Mouse (Mus musculus) kidney, embryonic 15.5 days (tissue): ENCODE measurements around the gene Lrfn3. TPM values are rescaled to one million over a fixed set of nuclear protein-coding genes. Genes with fewer than 3 reads are reported as not detected.
A peak's percentile ranks its signal among the peaks of the same experiment; 100 is the strongest.

Experiments used
- ATAC-seq: fragments of 200-750 bp; cut with Nextera tagmentation; replicated peaks from 2 replicates; pipeline ENCODE4 v1.8.0; 2017; ENCODE audit warnings: moderate TSS enrichment; ENCODE audit not compliant: low FRiP score
- H3K27ac ChIP-seq: fragments of 300-500 bp; sonication (generic); 2 replicates; pipeline ENCODE4 v1.5.1; 2015; ENCODE audit warnings: mild to moderate bottlenecking, inconsistent platforms
- H3K27me3 ChIP-seq: fragments of 300-500 bp; sonication (generic); 2 replicates; pipeline ENCODE4 v1.6.1; 2015; ENCODE audit warnings: inconsistent platforms
- H3K36me3 ChIP-seq: fragments of 300-500 bp; sonication (generic); 2 replicates; pipeline ENCODE4 v1.6.1; 2015; ENCODE audit warnings: inconsistent platforms
- H3K4me1 ChIP-seq: fragments of 300-500 bp; sonication (generic); 2 replicates; pipeline ENCODE4 v1.6.1; 2015; ENCODE audit warnings: inconsistent platforms
- H3K4me2 ChIP-seq: fragments of 300-500 bp; sonication (generic); 2 replicates; pipeline ENCODE4 v1.6.1; 2015; ENCODE audit warnings: moderate library complexity, mild to moderate bottlenecking, inconsistent platforms
- H3K4me3 ChIP-seq: fragments of 300-500 bp; sonication (generic); replicated peaks from 2 replicates; pipeline ENCODE4 v1.5.1; 2015; ENCODE audit warnings: mild to moderate bottlenecking, inconsistent platforms
- H3K9ac ChIP-seq: fragments of 300-500 bp; sonication (generic); 2 replicates; pipeline ENCODE4 v1.6.1; 2015; ENCODE audit warnings: mild to moderate bottlenecking, inconsistent platforms
- H3K9me3 ChIP-seq: fragments of 300-500 bp; sonication (generic); replicated peaks from 2 replicates; pipeline ENCODE4 v1.6.1; 2016; ENCODE audit warnings: inconsistent platforms
- WGBS: fragments of 180-500 bp; shearing (Covaris S2); methylation state at CpG from one replicate; pipeline ENCODE4 v1.1.7; 2015; ENCODE audit warnings: mixed read lengths; 5-methylcytosine and 5-hydroxymethylcytosine counted together
- polyA plus RNA-seq: library from polyadenylated mRNA; unstranded; fragments of >200 nt; fragmentation: Nextera tagmentation; extraction: Ambion mirVana; gene quantifications from 2 replicates; pipeline ENCODE4 v1.2.1, GENCODE M21; 2015

The Lrfn3 gene
- polyA plus RNA-seq, 1 experiment from 2014 or later: 7.2 TPM

DNA sequence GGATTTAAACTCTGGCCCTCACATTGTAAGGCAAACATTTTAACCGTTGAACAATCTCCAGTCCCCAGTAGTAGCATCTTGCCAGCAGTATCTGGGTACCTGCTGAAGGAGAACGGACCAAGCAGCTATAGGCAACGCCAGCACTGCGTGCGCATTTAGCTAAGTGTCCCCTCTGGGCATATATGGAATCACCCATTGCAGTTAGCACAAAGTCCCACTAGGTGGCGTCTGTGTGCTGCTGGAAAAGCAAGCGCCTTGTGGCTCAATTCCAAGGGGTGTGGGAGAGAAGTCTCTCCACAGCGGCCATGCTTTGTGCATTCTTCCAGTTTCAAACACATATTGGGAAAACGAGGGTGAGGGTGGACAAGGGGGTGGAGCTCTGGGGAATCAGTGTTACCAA, 26.2 kb downstream of the Lrfn3 start:
- Histone ChIP-seq H3K36me3 (no peaks in the 10 kb centered on the region), H3K4me3 (no peak overlapping the region), H3K9ac (no peak overlapping the region), H3K4me1 (peaks cover 15% of the 10 kb centered on the region), H3K4me2 (no peak overlapping the region), H3K27ac (no peak overlapping the region), H3K27me3 (peaks cover 44% of the 10 kb centered on the region), H3K9me3 (no peaks in the 10 kb centered on the region)
- no peak; the same call in 1 of the 2 replicates for ATAC-seq
- WGBS: 1% methylated on average over 9 of the region's 9 CpGs

DNA sequence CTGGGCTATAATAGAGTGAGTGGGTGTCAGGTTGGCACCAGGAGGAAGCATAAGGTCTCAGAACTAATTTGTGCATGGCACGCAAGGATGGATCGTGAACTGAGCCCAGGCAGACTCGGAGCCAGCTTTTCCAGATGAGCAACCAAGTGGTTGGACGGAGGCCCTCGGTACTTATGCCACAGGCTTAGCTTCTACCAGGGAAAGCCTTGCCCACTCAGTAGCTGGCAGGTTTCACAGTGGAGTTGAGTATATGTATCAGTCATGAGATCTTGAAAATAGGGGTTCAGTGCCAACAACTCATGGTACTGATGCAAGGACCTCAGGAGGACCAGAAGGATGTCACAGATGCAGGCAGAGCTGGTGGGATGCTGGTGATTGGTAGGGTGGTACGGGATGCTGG, 26.9 kb downstream of the Lrfn3 start:
- Histone ChIP-seq H3K4me2 (no peak overlapping the region), H3K4me1 (peaks cover 15% of the 10 kb centered on the region), H3K36me3 (no peaks in the 10 kb centered on the region), H3K9me3 (no peaks in the 10 kb centered on the region), H3K27me3 (peaks cover 40% of the 10 kb centered on the region), H3K9ac (no peak overlapping the region), H3K27ac (no peak overlapping the region), H3K4me3 (no peak overlapping the region)
- no peak for ATAC-seq
- 67% methylated on average over 6 of the region's 6 CpGs for WGBS

DNA sequence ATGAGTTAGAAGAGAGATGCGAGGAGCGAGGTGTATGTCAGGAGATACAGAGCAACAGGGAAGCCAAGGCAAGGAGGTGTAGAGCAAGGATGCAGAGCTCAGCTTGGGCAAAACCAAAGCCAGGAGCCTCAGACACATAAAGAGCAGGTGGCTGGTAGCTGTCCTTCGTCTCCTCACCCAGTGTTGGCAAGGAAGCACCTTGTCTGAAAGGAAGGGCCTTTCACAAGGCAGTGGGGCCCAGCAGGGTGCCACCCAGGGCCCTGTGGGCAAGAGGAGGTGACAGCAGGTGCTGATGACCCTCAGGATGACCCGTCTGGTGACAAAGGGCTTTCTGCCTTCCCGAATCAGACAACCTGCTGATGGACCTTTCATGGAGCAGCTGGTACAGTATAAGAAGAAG, 28.0 kb downstream of the Lrfn3 start:
- no peak overlapping the region for H3K9ac ChIP-seq
- no peak overlapping the region for H3K4me2 ChIP-seq
- WGBS: 61% methylated on average over 5 of the region's 5 CpGs
- ATAC-seq: no peak
- H3K4me1 ChIP-seq: peaks cover 15% of the 10 kb centered on the region
- no peaks in the 10 kb centered on the region for H3K36me3 ChIP-seq
- no peak overlapping the region for H3K27ac ChIP-seq
- H3K4me3 ChIP-seq: no peak overlapping the region
- no peaks in the 10 kb centered on the region for H3K9me3 ChIP-seq
- H3K27me3 ChIP-seq: peaks cover 38% of the 10 kb centered on the region

DNA sequence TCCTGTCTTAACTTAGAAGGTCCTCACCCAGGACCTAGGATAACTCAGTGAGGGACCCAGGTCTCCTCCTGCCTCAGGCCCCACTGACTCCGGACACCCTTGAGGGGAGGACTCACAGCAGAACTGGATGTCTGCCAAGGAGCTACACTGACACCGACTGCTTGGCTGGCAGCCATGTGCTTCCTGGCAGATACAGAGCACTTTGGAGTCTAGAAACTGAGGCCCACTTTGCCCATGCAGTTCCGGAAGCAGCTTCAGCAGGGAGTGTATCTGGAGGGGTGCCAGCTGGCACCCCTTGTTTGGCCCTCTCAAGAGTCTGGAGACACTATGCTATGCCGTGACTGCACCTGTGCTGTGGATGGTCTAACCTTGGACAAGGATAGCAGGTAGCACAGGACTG, 29.1 kb downstream of the Lrfn3 start:
- H3K27ac ChIP-seq: no peak overlapping the region
- peaks cover 15% of the 10 kb centered on the region for H3K4me1 ChIP-seq
- H3K4me3 ChIP-seq: no peak overlapping the region
- ATAC-seq: peak; percentile 37; the same call in 1 of the 2 replicates
- WGBS: 35% methylated on average over 4 of the region's 4 CpGs
- H3K27me3 ChIP-seq: peaks cover 35% of the 10 kb centered on the region
- H3K9me3 ChIP-seq: no peaks in the 10 kb centered on the region
- H3K4me2 ChIP-seq: no peak overlapping the region
- H3K9ac ChIP-seq: no peak overlapping the region
- no peaks in the 10 kb centered on the region for H3K36me3 ChIP-seq

DNA sequence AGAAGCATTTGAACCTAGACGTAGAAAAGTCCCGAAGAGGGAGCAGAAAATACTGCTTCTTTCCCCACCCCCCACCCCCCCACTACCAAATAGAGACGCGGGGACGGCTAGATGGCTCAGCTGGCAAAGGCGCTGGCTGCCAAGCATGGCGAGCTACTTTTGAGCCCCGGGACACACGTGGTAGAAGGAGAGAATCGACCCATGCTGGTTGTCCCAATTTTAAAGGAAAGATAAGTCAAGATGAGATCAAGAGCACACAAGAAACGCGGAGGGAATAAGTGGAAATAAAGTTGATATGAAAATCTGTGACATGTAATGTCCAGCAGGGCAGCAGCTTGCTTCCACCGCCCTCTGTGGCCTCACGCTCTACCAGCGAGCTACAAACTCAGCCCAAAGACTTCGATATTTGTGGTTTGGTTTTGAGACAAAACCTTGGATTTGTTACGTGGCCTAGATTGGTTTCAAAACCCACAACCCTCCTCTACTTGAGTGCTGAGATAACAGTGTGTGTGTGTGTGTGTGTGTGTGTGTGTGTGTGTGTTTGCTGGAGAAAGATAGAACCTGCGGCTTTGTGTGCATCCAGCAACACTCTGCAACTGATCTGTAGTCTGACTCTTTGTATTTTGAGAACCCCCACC, 29.8 kb downstream of the Lrfn3 start:
- Histone ChIP-seq H3K4me2 (no peak overlapping the region), H3K9me3 (no peaks in the 10 kb centered on the region), H3K4me1 (peaks cover 15% of the 10 kb centered on the region), H3K36me3 (no peaks in the 10 kb centered on the region), H3K4me3 (no peak overlapping the region), H3K9ac (no peak overlapping the region), H3K27ac (no peak overlapping the region), H3K27me3 (peaks cover 35% of the 10 kb centered on the region)
- ATAC-seq: no peak
- 69% methylated on average over 18 of the region's 18 CpGs for WGBS

DNA sequence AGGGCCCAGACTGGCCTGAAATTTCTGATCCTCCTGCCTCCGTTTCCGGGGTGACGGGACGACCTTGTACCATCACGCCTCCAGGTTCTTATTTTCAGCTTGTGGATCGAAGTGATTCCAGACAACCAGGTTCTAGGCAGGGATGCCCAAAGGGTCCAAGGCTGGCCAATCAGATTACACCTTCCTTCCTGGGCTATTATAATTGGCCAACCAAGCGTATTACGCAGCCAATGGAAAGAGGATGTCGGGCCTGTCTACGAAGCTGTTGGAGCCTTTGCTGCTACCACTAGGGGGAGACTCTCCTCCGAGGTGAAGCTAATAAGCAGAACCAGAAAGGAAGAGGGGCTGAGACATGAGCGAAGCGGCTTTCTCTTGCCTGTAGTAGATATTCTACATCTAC, 30.7 kb downstream of the Lrfn3 start:
- WGBS: 8% methylated on average over 13 of the region's 13 CpGs
- Histone ChIP-seq H3K27ac (no peak overlapping the region), H3K36me3 (no peaks in the 10 kb centered on the region), H3K9me3 (no peaks in the 10 kb centered on the region), H3K9ac (no peak overlapping the region), H3K4me2 (peak overlapping the region; percentile 34), H3K4me1 (peaks cover 22% of the 10 kb centered on the region), H3K4me3 (no peak overlapping the region), H3K27me3 (peaks cover 35% of the 10 kb centered on the region)
- ATAC-seq: no peak; the same call in 1 of the 2 replicates

DNA sequence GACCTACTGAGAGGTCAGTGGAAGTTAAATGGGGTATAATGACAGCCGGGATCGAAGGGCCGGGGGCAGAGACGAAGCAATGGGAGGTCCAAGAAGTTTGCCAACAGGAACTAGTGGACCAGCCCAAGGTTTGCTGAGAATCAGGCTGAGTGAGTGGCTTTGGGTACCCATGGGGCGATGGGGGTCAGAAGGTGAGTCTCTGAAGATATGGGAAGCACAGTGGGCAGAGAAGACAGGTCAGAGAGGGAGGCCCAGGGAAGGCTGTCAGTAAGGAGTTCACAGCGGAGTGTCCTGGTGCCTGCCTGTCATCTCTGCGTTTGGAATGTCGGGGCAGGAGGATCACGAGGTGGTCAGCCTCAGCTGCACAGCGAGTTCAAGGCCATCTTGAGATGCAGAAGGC, 34.2 kb downstream of the Lrfn3 start:
- WGBS: 31% methylated on average over 10 of the region's 10 CpGs
- H3K9me3 ChIP-seq: no peaks in the 10 kb centered on the region; the same call in 1 of the 2 replicates
- H3K9ac ChIP-seq: no peak overlapping the region
- no peak for ATAC-seq
- H3K4me1 ChIP-seq: peaks cover 13% of the 10 kb centered on the region
- H3K27me3 ChIP-seq: peaks cover 5% of the 10 kb centered on the region
- no peak overlapping the region for H3K4me2 ChIP-seq
- H3K4me3 ChIP-seq: no peak overlapping the region
- H3K27ac ChIP-seq: no peak overlapping the region
- no peaks in the 10 kb centered on the region for H3K36me3 ChIP-seq

DNA sequence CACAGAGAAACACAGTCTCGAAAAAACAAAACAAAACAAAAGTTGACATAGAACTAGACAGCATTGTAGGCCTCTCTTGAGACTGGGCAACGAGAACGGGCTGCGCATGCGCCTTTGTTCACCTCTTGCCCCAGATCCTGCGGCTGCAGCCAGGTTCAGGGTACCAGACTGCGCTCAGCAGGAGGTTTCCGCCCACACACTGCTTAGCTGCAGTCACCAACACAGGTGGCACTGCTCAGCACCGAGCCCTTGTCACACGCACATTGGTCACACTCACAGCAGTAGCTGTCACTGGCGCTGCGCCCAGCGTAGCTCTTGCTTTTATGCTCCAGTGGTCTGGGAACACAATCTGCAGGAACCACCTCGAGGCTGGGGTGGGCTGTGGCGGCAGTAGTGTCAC, 35.4 kb downstream of the Lrfn3 start:
- 29% methylated on average over 15 of the region's 15 CpGs for WGBS
- H3K9ac ChIP-seq: no peak overlapping the region
- H3K27me3 ChIP-seq: no peaks in the 10 kb centered on the region
- peak overlapping the region; percentile 29 for H3K4me2 ChIP-seq
- H3K27ac ChIP-seq: peak overlapping the region; percentile 28; the same call in 1 of the 2 replicates
- no peaks in the 10 kb centered on the region; the same call in 1 of the 2 replicates for H3K9me3 ChIP-seq
- H3K36me3 ChIP-seq: no peaks in the 10 kb centered on the region
- no peak overlapping the region for H3K4me3 ChIP-seq
- H3K4me1 ChIP-seq: peaks cover 18% of the 10 kb centered on the region
- ATAC-seq: peak; percentile 65

DNA sequence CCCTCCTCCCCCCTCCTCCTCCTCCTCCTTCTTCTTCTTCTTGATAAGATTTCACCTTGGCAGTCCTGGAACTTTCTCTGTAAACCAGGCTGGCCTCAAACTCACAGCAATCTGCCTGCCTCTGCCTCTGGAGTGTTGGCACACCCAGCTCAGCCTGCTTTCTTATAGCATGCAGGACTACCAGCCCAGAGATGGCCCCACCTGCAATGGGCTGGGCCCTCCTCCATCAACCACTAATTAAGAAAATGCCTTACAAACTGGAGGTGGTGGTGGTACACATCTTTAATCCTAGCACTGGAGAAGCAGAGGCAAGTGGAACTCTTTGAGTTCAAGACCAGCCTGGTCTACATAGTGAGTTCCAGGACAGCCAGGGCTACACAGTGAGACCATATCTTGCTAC, 36.1 kb downstream of the Lrfn3 start:
- H3K4me3 ChIP-seq: no peak overlapping the region
- no peak overlapping the region for H3K27ac ChIP-seq
- no peak overlapping the region for H3K9ac ChIP-seq
- peaks cover 16% of the 10 kb centered on the region for H3K4me1 ChIP-seq
- H3K27me3 ChIP-seq: no peaks in the 10 kb centered on the region
- no peaks in the 10 kb centered on the region; the same call in 1 of the 2 replicates for H3K9me3 ChIP-seq
- no peak overlapping the region for H3K4me2 ChIP-seq
- no peak for ATAC-seq
- H3K36me3 ChIP-seq: no peaks in the 10 kb centered on the region

DNA sequence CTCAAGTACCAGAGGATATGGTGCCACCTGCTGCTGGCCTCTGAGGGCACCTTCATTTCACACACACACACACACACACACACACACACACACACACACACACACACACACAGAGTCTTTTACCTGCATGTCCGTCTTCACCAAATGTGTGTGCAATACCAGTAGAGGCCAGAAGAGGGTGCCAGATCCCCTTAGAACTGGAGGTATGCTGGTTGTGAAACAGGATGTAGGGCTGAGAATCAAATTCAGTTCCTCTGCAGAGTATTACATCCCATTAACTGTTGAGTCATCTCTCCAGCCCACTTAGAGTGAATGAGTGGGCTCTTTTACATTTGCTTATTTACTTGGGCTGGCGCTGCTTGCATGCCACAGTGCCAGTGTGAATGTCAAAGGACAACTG, 37.2 kb downstream of the Lrfn3 start:
- WGBS: 52% methylated on average over 2 of the region's 2 CpGs

DNA sequence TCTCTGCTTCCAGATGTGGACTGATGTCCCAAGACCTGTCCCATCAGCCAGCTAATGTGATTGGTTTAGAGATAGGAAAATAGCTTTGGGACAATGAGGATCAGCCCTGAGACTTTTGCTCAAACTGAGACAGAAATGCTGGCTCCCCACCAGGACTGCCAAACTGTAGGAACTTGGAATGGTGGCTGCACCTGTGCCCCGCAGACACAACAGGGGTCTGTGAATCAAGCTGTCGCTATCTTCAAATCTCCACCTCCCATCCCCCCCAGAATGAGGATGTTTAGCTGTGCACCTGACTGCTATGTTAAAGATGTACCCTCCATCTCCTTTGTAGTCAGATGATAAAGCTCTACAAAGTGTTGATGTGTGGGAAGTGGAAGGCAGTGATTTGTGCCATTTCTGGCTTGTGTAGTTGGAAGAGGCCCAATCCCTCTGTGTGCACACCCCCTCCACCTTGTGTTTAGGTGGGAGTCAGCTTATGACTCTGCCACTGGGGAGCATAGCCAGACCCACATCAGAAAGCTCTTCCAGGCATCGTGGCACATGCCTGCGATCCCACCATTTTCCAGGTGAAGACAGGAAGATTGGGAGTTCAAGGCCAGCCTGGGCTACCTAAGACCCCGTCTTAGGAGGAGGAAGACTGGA, 38.1 kb downstream of the Lrfn3 start:
- Histone ChIP-seq H3K4me1 (peaks cover 25% of the 10 kb centered on the region), H3K4me3 (no peak overlapping the region), H3K9ac (no peak overlapping the region), H3K27ac (no peak overlapping the region), H3K36me3 (no peaks in the 10 kb centered on the region), H3K9me3 (no peaks in the 10 kb centered on the region; the same call in 1 of the 2 replicates), H3K4me2 (no peak overlapping the region), H3K27me3 (no peaks in the 10 kb centered on the region)
- no peak for ATAC-seq
- 83% methylated on average over 5 of the region's 5 CpGs for WGBS

More for the DNA sequence above, 37.2 kb downstream of the Lrfn3 start:
- Histone ChIP-seq H3K27me3 (no peaks in the 10 kb centered on the region), H3K4me2 (no peak overlapping the region), H3K4me1 (peaks cover 25% of the 10 kb centered on the region), H3K4me3 (no peak overlapping the region), H3K9ac (no peak overlapping the region), H3K9me3 (no peaks in the 10 kb centered on the region; the same call in 1 of the 2 replicates), H3K36me3 (no peaks in the 10 kb centered on the region), H3K27ac (no peak overlapping the region)
- ATAC-seq: no peak

DNA sequence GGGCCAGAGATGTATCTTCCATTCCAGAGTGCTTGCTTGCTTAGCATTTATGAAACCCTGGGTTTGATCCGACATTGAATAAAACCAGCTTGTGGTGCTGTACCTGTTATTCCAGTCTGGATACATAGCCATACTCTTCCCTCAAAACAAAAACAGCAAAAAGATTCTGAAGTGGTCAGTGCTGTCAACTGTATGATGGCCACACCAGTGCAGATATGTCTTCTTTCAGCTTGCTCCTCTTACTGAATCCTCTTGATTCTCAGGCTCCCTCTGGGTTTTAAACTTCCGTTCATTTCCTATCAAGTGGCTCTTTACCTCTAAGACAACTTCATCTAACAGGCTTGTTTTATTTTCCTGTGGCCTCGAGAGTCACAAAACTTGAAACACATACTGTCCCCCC, 38.8 kb downstream of the Lrfn3 start, which contains the start of gene Sdhaf1:
Gene Sdhaf1, minus strand, starts transcription at position 101 of the 400 bp plus-strand sequence.
- 0 out of 2 replicates have a peak, but pooled peaks cover 4% of the 10 kb centered on the region for H3K36me3 ChIP-seq
- WGBS: 78% methylated on average over 3 of the region's 3 CpGs
- H3K4me2 ChIP-seq: peak within 1 kb of the TSS; percentile 93
- peak within 1 kb of the TSS; percentile 42 for H3K9ac ChIP-seq
- peaks cover 25% of the 10 kb centered on the region for H3K4me1 ChIP-seq
- peak within 1 kb of the TSS; percentile 90 for H3K4me3 ChIP-seq
- peak within 1 kb of the TSS; percentile 90 for H3K27ac ChIP-seq
- no peak for ATAC-seq
- H3K9me3 ChIP-seq: no peaks in the 10 kb centered on the region; the same call in 1 of the 2 replicates
- H3K27me3 ChIP-seq: no peaks in the 10 kb centered on the region
